Mouse (Mus musculus) MEL (cell line): ENCODE results near the gene Myo19.

ENCODE experiments used
- EP300 ChIP-seq, 2 experiments: IDR thresholded peaks; 2 replicates each; pipeline ENCODE4 v1.6.1; 2011; ENCODE audit warnings: improper control_type of control experiment in 2 of 2, low read length in 2 of 2, low read depth in 1 of 2, mild to moderate bottlenecking in 1 of 2
- ZNF384 ChIP-seq: IDR thresholded peaks from 2 replicates; pipeline ENCODE4 v1.6.1; 2012; ENCODE audit warnings: low read depth, mild to moderate bottlenecking, inconsistent platforms, low read length, improper control_type of control experiment

GRCm38 (mm10) chr11:84855285-84855684 lies 24.7 kb upstream of the Myo19 start:
- TF ChIP-seq EP300 (IDR thresholded peaks at IDR 0.05; ENCODE audit: low read depth in 1 of 2, low read length in 2 of 2): no peak
- TF ChIP-seq ZNF384: peak; percentile 88
